Mouse (Mus musculus): Measurements from ENCODE around the gene Gm21992. TPM values are rescaled to one million over a fixed set of nuclear protein-coding genes. Genes with fewer than 3 reads are reported as not detected.
A peak's percentile ranks its signal among the peaks of the same experiment; 100 is the strongest.

Gm21992 gene
- polyA plus RNA-seq, 2 experiments: 9.5 to 10.7 TPM

DNA sequence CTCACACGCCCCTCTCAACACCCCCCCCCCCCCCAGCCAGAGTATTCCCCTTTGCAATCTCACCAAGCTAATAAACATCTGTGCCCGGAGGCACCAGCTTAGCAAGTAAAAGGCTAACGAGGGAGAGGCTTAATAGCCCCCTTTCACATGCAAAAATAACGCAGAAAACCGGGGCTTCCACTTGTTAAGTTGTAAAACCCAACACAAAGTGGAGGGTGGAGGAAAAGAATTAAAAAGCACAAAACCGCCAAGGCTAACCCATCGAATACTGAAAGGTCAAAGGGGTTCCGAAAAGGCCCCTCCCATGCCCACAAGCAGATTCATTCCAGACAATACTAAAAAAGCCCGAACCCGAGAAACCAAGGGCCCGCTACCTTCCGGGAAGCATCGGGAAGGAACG is 1.1 kb downstream of the Gm21992 start:
- Histone ChIP-seq H3K4me2 (ENCODE audit: low read depth) (peak overlapping the region; percentile 99), H3K27me3 (ENCODE audit: control insufficient read depth, insufficient read depth, low read length) (no peaks in the 10 kb centered on the region), H3K36me3 (replicated peaks; ENCODE audit: control insufficient read depth, insufficient read depth, low read depth) (peaks cover 6% of the 10 kb centered on the region; the same call in 1 of the 2 replicates), H3K9me3 (ENCODE audit: control insufficient read depth, low read length) (no peaks in the 10 kb centered on the region), H3K27ac (peak overlapping the region; percentile 92), H3K9ac (replicated peaks) (peak overlapping the region; percentile 87), H3K4me1 (replicated peaks; ENCODE audit: control insufficient read depth in 2 of 2, insufficient read depth in 2 of 2, low read length in 1 of 2) (peaks cover 14 to 20% of the 10 kb centered on the region in 2 experiments), H3K4me3 (ENCODE audit: insufficient read depth in 1 of 2, low read depth in 2 of 2, low read length in 2 of 2) (peak overlapping the region; percentile 70 to 83)
- WGBS (ENCODE audit: insufficient replicate concordance): under 1% methylated on average over 14 of the region's 14 CpGs
- ATAC-seq (ENCODE audit: insufficient read depth): no peak
- DNase-seq (ENCODE audit: low read depth in 3 of 3, low spot score in 3 of 3): no peak
- TF ChIP-seq EP300 (IDR thresholded peaks at IDR 0.05; ENCODE audit: low read depth): no peak
- no peak for TF ChIP-seq CTCF (IDR thresholded peaks at IDR 0.05; ENCODE audit: low read depth)

DNA sequence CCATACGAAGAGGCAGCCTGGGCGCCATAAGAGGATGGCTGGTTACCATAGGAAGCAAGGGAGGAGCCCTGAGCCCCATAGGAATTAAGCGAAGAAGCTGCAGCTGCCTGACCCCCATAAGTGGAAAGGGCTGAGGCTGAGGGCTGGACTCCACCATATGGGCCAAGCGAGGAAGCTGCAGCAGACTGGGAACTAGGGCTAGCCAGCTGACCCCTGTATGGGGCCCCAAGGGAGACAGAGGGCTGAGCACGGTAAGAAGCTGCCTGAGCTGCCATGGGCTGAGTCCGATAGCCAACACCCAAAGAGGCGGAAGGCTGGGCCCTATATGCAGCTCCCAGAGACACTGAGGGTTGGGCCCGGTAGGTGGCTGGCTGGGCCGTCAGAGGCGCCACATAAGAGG is 8.1 kb downstream of the Gm21992 start:
- H3K36me3 ChIP-seq (replicated peaks; ENCODE audit: control insufficient read depth, insufficient read depth, low read depth): peaks cover 55% of the 10 kb centered on the region
- TF ChIP-seq CTCF (IDR thresholded peaks at IDR 0.05; ENCODE audit: low read depth) (no peak), EP300 (IDR thresholded peaks at IDR 0.05; ENCODE audit: low read depth) (no peak)
- no peak overlapping the region for H3K4me2 ChIP-seq (ENCODE audit: low read depth)
- peaks cover under 1 to 5% of the 10 kb centered on the region in 2 experiments for H3K4me1 ChIP-seq (replicated peaks; ENCODE audit: control insufficient read depth in 2 of 2, insufficient read depth in 2 of 2, low read length in 1 of 2)
- ATAC-seq (ENCODE audit: insufficient read depth): 0 out of 2 replicates have a peak, but pooled peaks have one; percentile 18
- H3K9ac ChIP-seq (replicated peaks): no peak overlapping the region
- no peak for DNase-seq (ENCODE audit: low read depth in 3 of 3, low spot score in 3 of 3)
- H3K9me3 ChIP-seq (ENCODE audit: control insufficient read depth, low read length): no peaks in the 10 kb centered on the region
- H3K4me3 ChIP-seq (ENCODE audit: insufficient read depth in 1 of 2, low read depth in 2 of 2, low read length in 2 of 2): no peak overlapping the region
- WGBS (ENCODE audit: insufficient replicate concordance): 81% methylated on average over 10 of the region's 10 CpGs
- H3K27me3 ChIP-seq (ENCODE audit: control insufficient read depth, insufficient read depth, low read length): no peaks in the 10 kb centered on the region
- no peak overlapping the region for H3K27ac ChIP-seq

DNA sequence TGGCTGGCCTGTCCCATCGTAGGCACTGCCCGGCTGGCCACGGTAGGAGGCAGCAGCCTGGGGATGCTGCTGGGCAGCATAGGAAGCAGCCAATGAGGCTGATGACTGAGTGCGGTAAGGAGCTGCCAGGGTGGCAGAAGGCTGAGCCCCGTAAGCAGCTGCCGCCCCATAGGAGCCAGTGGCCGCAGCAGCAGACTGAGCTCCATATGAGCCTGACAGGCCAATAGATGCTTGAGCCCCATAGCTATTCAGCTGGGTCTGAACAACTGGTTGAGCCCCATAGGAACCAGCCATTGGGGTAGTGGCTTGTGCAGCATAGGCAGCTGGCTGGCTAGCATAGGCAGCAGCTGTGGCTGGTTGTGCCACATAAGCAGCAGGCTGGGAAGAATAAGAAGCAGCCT is 8.7 kb downstream of the Gm21992 start:
- H3K27ac ChIP-seq: no peak overlapping the region
- WGBS (ENCODE audit: insufficient replicate concordance): 91% methylated on average over 7 of the region's 7 CpGs
- no peak for TF ChIP-seq CTCF (IDR thresholded peaks at IDR 0.05; ENCODE audit: low read depth)
- peaks cover 0 to 2% of the 10 kb centered on the region in 2 experiments; a peak in 2 of 4 replicates for H3K4me1 ChIP-seq (replicated peaks; ENCODE audit: control insufficient read depth in 2 of 2, insufficient read depth in 2 of 2, low read length in 1 of 2)
- no peaks in the 10 kb centered on the region for H3K9me3 ChIP-seq (ENCODE audit: control insufficient read depth, low read length)
- H3K36me3 ChIP-seq (replicated peaks; ENCODE audit: control insufficient read depth, insufficient read depth, low read depth): peaks cover 51% of the 10 kb centered on the region
- no peak overlapping the region for H3K4me3 ChIP-seq (ENCODE audit: insufficient read depth in 1 of 2, low read depth in 2 of 2, low read length in 2 of 2)
- ATAC-seq (ENCODE audit: insufficient read depth) (no peak), DNase-seq (ENCODE audit: low read depth in 3 of 3, low spot score in 3 of 3) (no peak)
- no peak overlapping the region for H3K9ac ChIP-seq (replicated peaks)
- H3K4me2 ChIP-seq (ENCODE audit: low read depth): no peak overlapping the region
- H3K27me3 ChIP-seq (ENCODE audit: control insufficient read depth, insufficient read depth, low read length): no peaks in the 10 kb centered on the region

GRCm38 (mm10) chr19:4799083-4799482 is 12.3 kb downstream of the Gm21992 start:
- H3K4me3 ChIP-seq (ENCODE audit: insufficient read depth in 1 of 2, low read depth in 2 of 2, low read length in 2 of 2): no peak overlapping the region
- ATAC-seq (ENCODE audit: insufficient read depth) (no peak), DNase-seq (ENCODE audit: low read depth in 3 of 3, low spot score in 3 of 3) (no peak)
- peaks cover 16 to 19% of the 10 kb centered on the region in 2 experiments for H3K4me1 ChIP-seq (replicated peaks; ENCODE audit: control insufficient read depth in 2 of 2, insufficient read depth in 2 of 2, low read length in 1 of 2)
- no peak overlapping the region for H3K27ac ChIP-seq
- H3K9ac ChIP-seq (replicated peaks): no peak overlapping the region
- no peaks in the 10 kb centered on the region for H3K27me3 ChIP-seq (ENCODE audit: control insufficient read depth, insufficient read depth, low read length)
- H3K4me2 ChIP-seq (ENCODE audit: low read depth): no peak overlapping the region
- H3K9me3 ChIP-seq (ENCODE audit: control insufficient read depth, low read length): no peaks in the 10 kb centered on the region
- H3K36me3 ChIP-seq (replicated peaks; ENCODE audit: control insufficient read depth, insufficient read depth, low read depth): peaks cover 54% of the 10 kb centered on the region
- 85% methylated on average over 5 of the region's 5 CpGs for WGBS (ENCODE audit: insufficient replicate concordance)
- TF ChIP-seq CTCF (IDR thresholded peaks at IDR 0.05; ENCODE audit: low read depth) (no peak), EP300 (IDR thresholded peaks at IDR 0.05; ENCODE audit: low read depth) (no peak)

DNA sequence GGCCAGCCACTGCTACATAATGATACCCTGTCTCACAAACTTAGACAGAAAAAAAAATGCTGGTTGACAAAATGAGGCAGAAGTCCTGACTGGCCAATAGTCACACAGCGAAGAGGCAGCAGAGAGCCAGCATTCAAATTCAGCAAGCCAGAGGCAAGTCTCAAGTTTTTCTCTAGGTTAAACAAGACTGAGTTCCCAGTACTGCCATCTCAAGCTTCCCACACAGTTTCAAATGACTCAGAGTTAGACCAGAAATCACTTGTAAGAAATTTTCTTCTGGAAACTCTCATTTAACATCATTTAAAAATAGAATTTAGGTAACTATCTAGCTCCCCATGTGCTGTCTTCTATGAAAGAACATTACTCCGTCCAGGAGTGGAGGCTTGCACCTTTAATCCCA is 13.6 kb downstream of the Gm21992 start:
- Histone ChIP-seq H3K9ac (replicated peaks) (no peak overlapping the region), H3K27me3 (ENCODE audit: control insufficient read depth, insufficient read depth, low read length) (no peaks in the 10 kb centered on the region), H3K27ac (no peak overlapping the region), H3K4me3 (ENCODE audit: insufficient read depth in 1 of 2, low read depth in 2 of 2, low read length in 2 of 2) (no peak overlapping the region), H3K4me1 (replicated peaks; ENCODE audit: control insufficient read depth in 2 of 2, insufficient read depth in 2 of 2, low read length in 1 of 2) (peaks cover 17 to 20% of the 10 kb centered on the region in 2 experiments), H3K36me3 (replicated peaks; ENCODE audit: control insufficient read depth, insufficient read depth, low read depth) (peaks cover 43% of the 10 kb centered on the region), H3K9me3 (ENCODE audit: control insufficient read depth, low read length) (no peaks in the 10 kb centered on the region), H3K4me2 (ENCODE audit: low read depth) (no peak overlapping the region)
- DNase-seq (ENCODE audit: low read depth in 3 of 3, low spot score in 3 of 3) (no peak), ATAC-seq (ENCODE audit: insufficient read depth) (no peak)
- whole genome bisulfite sequencing (ENCODE audit: insufficient replicate concordance): 88% methylated on average over 2 of the region's 2 CpGs
- TF ChIP-seq CTCF (IDR thresholded peaks at IDR 0.05; ENCODE audit: low read depth): no peak
- TF ChIP-seq EP300 (IDR thresholded peaks at IDR 0.05; ENCODE audit: low read depth): no peak
